In the genomic region with DNA sequence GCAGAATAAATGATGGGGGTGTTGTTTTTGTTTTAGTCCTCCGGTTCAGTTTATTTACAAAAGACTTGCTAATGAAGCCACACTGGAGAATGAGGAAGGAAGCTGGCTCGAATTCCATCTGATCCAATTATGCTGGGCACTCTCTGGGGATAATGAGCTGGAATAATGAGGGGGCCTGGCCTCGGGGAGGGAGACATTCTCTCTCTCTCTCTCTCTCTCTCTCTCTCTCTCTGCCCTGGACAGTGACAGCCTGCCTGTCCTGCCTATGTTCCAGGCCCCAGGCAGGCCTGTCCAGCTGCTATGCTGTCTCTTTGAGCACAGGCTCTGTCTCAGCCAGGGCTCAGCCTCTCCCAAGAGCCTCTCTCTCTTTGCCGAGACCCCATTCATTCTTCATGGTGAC, we compare ENCODE assay signal across 12 mouse cellular contexts. TPM values are rescaled to one million over a fixed set of nuclear protein-coding genes. Genes with fewer than 3 reads are reported as not detected.
A peak's percentile ranks its signal among the peaks of the same experiment; 100 is the strongest.
DNase-seq lines count a peak whose midpoint lies in the region; ATAC-seq lines count a peak whose summit lies in the region.
"Had no signal": no experiment of that assay in that cellular context is flagged by ENCODE, and none has a peak within 500 bp of the region (broad histone marks: within the 10 kb centered on the region; RNA-seq: fewer than 3 reads in every experiment).

No protein-coding gene starts in this region.

- H3K27me3 ChIP-seq in forebrain, embryonic 10.5 days (ENCODE audit: poor library complexity, severe bottlenecking) = peaks cover 98% of the 10 kb centered on the region
- no peaks in the 10 kb centered on the region; the same call in 1 of the 2 replicates for H3K27me3 ChIP-seq in hindbrain, embryonic 16.5 days (replicated peaks; ENCODE audit: control insufficient read depth, insufficient read depth, low read length)
- peaks cover 5% of the 10 kb centered on the region; the same call in 1 of the 2 replicates for H3K27me3 ChIP-seq in neural tube, embryonic 13.5 days

- H3K4me1 ChIP-seq in forebrain, embryonic 10.5 days = peaks cover 47% of the 10 kb centered on the region
- H3K4me1 ChIP-seq in hindbrain, embryonic 16.5 days (ENCODE audit: control insufficient read depth, insufficient read depth, low read depth, low read length) = peaks cover 14% of the 10 kb centered on the region
- peaks cover 43% of the 10 kb centered on the region for H3K4me1 ChIP-seq in neural tube, embryonic 13.5 days (replicated peaks)

- DNase-seq in frontal cortex, postnatal 14 days (ENCODE audit: low spot score in 2 of 2) = no peak
- DNase-seq in forebrain, embryonic 10.5 days (ENCODE audit: extremely low spot score, low spot score) = peak; percentile 56
- DNase-seq in adrenal gland, postnatal 14 days = no peak
- DNase-seq in urinary bladder, postnatal 25 days (ENCODE audit: low spot score) = no peak
- no peak for DNase-seq in lung, postnatal 14 days
- DNase-seq: gastrocnemius, postnatal 14 days; heart, postnatal 14 days; left cerebral cortex, postnatal 4 days had no signal

- peak overlapping the region; percentile 19; the same call in 1 of the 2 replicates for H3K9ac ChIP-seq in hindbrain, embryonic 16.5 days (ENCODE audit: low read depth, low read length)
- H3K9ac ChIP-seq in neural tube, embryonic 13.5 days = peak overlapping the region; percentile 52; the same call in 1 of the 2 replicates
- H3K9ac ChIP-seq: lung, embryonic 14.5 days had no signal

- H3K36me3 ChIP-seq in forebrain, embryonic 10.5 days (replicated peaks) = 0 out of 2 replicates have a peak, but pooled peaks cover 19% of the 10 kb centered on the region
- no peaks in the 10 kb centered on the region for H3K36me3 ChIP-seq in hindbrain, embryonic 16.5 days (ENCODE audit: control insufficient read depth, insufficient read depth, low read length)
- 0 out of 2 replicates have a peak, but pooled peaks cover 7% of the 10 kb centered on the region for H3K36me3 ChIP-seq in neural tube, embryonic 13.5 days

- WGBS in forebrain, embryonic 10.5 days = 4% methylated on average over 4 of the region's 4 CpGs
- 5% methylated on average over 4 of the region's 4 CpGs for WGBS in hindbrain, embryonic 16.5 days
- 3% methylated on average over 4 of the region's 4 CpGs for WGBS in neural tube, embryonic 13.5 days

- peak overlapping the region; percentile 16; the same call in 1 of the 2 replicates for H3K4me3 ChIP-seq in forebrain, embryonic 10.5 days
- H3K4me3 ChIP-seq in hindbrain, embryonic 16.5 days (ENCODE audit: low read length) = no peak overlapping the region
- H3K4me3 ChIP-seq in neural tube, embryonic 13.5 days = no peak overlapping the region

- no peaks in the 10 kb centered on the region for H3K9me3 ChIP-seq in forebrain, embryonic 10.5 days
- H3K9me3 ChIP-seq in hindbrain, embryonic 16.5 days (ENCODE audit: control insufficient read depth, low read length) = no peaks in the 10 kb centered on the region
- no peaks in the 10 kb centered on the region for H3K9me3 ChIP-seq in neural tube, embryonic 13.5 days

- peak overlapping the region; percentile 57 for H3K27ac ChIP-seq in forebrain, embryonic 10.5 days
- H3K27ac ChIP-seq in hindbrain, embryonic 16.5 days (ENCODE audit: low read depth, low read length) = peak overlapping the region; percentile 49
- peak overlapping the region; percentile 79 for H3K27ac ChIP-seq in neural tube, embryonic 13.5 days (replicated peaks)

- H3K4me2 ChIP-seq in hindbrain, embryonic 16.5 days (ENCODE audit: low read length) = peak overlapping the region; percentile 11
- H3K4me2 ChIP-seq in neural tube, embryonic 13.5 days = peak overlapping the region; percentile 9
- H3K4me2 ChIP-seq: lung, embryonic 14.5 days had no signal

- 0 out of 2 replicates have a peak, but pooled peaks have one; percentile 43 for ATAC-seq in frontal cortex, adult (ENCODE audit: low TSS enrichment)
- peak; percentile 82 for ATAC-seq in hindbrain, embryonic 16.5 days
- peak; percentile 77 for ATAC-seq in neural tube, embryonic 13.5 days (ENCODE audit: low read depth)

RNA-seq across cellular contexts. Expression of a gene that starts 27.5 kb away (rescaled TPM):
- 6.4 and 7.7 TPM in 2 replicates for polyA plus RNA-seq in forebrain, embryonic 10.5 days (2016; fragmentation: Nextera tagmentation; extraction: Ambion mirVana)
- polyA plus RNA-seq in hindbrain, embryonic 16.5 days (2015; fragmentation: Nextera tagmentation; extraction: Ambion mirVana) = 5.3 TPM in 2 replicates
- polyA plus RNA-seq in neural tube, embryonic 13.5 days (2015; fragmentation: Nextera tagmentation; extraction: Ambion mirVana) = 15.6 and 16.7 TPM in 2 replicates
- total RNA-seq in adrenal gland, postnatal 14 days (2021) = 47.2 and 48.8 TPM in 2 replicates

RNA-seq across cellular contexts. Expression of a gene that starts 58.7 kb away (rescaled TPM):
- polyA plus RNA-seq in forebrain, embryonic 10.5 days (2016; fragmentation: Nextera tagmentation; extraction: Ambion mirVana) = 0.14 TPM in 1 of 2 replicates, not detected in the other
- polyA plus RNA-seq in hindbrain, embryonic 16.5 days (2015; fragmentation: Nextera tagmentation; extraction: Ambion mirVana) = not detected in 2 replicates
- 0.28 TPM in 1 of 2 replicates, not detected in the other for polyA plus RNA-seq in neural tube, embryonic 13.5 days (2015; fragmentation: Nextera tagmentation; extraction: Ambion mirVana)
- total RNA-seq in adrenal gland, postnatal 14 days (2021) = 12.0 and 14.7 TPM in 2 replicates
- total RNA-seq: gastrocnemius, postnatal 14 days; heart, postnatal 14 days; left cerebral cortex, postnatal 4 days had no signal
- polyA plus RNA-seq: lung, embryonic 14.5 days had no signal
